Mouse (Mus musculus) lung, adult 2 months (tissue): ENCODE data around the gene Ell3.

ENCODE experiments used
- CTCF ChIP-seq: fragments of 200-500 bp; IDR thresholded peaks from 2 replicates; pipeline ENCODE4 v1.5.1; 2011; ENCODE audit warnings: mild to moderate bottlenecking, low read length, control low read depth; ENCODE audit not compliant: insufficient read depth
- POLR2A ChIP-seq: fragments of 200-500 bp; IDR thresholded peaks from 2 replicates; pipeline ENCODE4 v1.6.1; 2011; ENCODE audit warnings: low read depth, mild to moderate bottlenecking, control low read depth, low read length, borderline replicate concordance; ENCODE audit errors: extremely low read depth

DNA sequence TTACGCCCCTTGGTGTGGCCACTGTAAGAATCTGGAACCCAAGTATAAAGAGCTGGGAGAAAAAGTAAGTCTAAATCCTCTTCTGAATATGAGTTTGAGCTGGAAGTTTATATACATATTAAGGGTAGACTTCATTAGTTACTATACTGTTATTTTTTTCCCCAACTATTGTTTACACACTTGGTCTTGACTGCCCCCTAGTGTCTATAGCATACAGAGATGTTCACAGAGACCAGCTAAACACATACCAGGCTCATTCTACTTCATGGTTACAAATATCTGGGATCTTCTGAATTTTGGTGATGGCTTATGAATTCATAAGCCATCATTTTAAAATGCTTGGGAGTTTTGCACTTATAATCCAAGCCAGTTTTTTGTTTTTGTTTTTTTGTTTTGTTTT lies 9.2 kb downstream of the Ell3 start:
- TF ChIP-seq POLR2A (no peak), CTCF (no peak)
